Mouse (Mus musculus): Measurements from ENCODE around the gene Rnf141.

- no peak for TF ChIP-seq CTCF (IDR thresholded peaks at IDR 0.05; ENCODE audit: extremely low read depth, insufficient read depth, insufficient read length, insufficient replicate concordance)
- TF ChIP-seq POLR2A (IDR thresholded peaks at IDR 0.05; ENCODE audit: low read depth, low read length) = no peak
These were observed 22.6 kb downstream of the Rnf141 start for GRCm38 (mm10) chr7:110821653-110822052.
